In the genomic region with DNA sequence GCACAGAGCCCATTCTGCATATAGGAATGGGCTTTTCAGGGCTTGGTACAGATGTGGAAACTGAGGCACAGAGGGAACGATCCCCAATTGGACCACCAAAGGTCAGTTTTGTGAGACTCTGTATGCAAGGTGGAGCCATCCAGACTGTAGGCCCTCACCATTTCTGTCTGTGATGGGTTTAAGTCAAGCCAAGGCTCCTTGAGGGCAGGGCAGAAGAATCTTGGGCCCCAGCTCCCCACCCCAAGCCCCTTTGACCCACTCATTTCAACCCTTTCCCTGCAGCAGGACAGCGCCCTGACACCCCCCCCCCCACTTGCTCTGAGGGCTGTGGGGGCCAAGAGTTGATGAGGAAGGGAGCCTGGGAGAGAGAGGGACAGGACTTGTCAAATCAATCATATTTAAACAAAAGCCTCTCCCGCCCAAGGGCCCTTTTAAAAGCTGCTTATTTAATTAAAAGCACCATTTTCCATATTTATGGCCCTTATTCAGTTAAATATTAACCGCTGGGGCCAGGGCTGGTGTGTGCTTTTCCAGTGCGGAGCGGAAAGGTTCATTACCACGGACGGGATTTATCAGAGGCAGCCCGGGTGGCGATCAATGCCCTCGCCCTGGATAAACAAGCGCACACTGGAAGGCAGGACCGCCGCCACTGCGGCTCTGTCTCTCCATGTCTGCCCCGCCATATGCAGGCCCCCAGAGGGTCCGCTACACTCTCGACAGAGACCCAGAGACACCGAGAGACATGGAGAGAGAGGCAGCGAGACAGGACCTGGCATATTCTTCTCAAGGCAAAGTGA, we compare ENCODE assay signal across 18 mouse cellular contexts.
A peak's percentile ranks its signal among the peaks of the same experiment; 100 is the strongest.
DNase-seq lines count a peak whose midpoint lies in the region; ATAC-seq and TF ChIP-seq lines count a peak whose summit lies in the region.
"Had no signal": no experiment of that assay in that cellular context is flagged by ENCODE, and none has a peak within 500 bp of the region (broad histone marks: within the 10 kb centered on the region; RNA-seq: fewer than 3 reads in every experiment).

No protein-coding gene starts in this region.

- H3K4me3 ChIP-seq in midbrain, embryonic 12.5 days: no peak overlapping the region
- H3K4me3 ChIP-seq in midbrain, embryonic 10.5 days: no peak overlapping the region
- no peak overlapping the region for H3K4me3 ChIP-seq in hindbrain, embryonic 14.5 days (replicated peaks; ENCODE audit: low read length)
- H3K4me3 ChIP-seq in liver, embryonic 14.5 days (ENCODE audit: insufficient read depth in 1 of 2, low read depth in 2 of 2, low read length in 2 of 2): no peak overlapping the region
- no peak overlapping the region for H3K4me3 ChIP-seq in stomach, embryonic 15.5 days (replicated peaks)
- no peak overlapping the region for H3K4me3 ChIP-seq in limb, embryonic 10.5 days
- H3K4me3 ChIP-seq: embryonic facial prominence, embryonic 13.5 days; forebrain, embryonic 10.5 days; left cerebral cortex, adult 2 months had no signal

- DNase-seq in midbrain, embryonic 10.5 days (ENCODE audit: low spot score): no peak
- no peak for DNase-seq in hindbrain, embryonic 14.5 days (ENCODE audit: low spot score)
- DNase-seq in liver, embryonic 14.5 days (ENCODE audit: low read depth in 3 of 3, low spot score in 3 of 3): peak in 1 of 3 experiments; percentile 5
- DNase-seq in urinary bladder, postnatal 25 days (ENCODE audit: low spot score): no peak
- no peak for DNase-seq in frontal cortex, postnatal 14 days (ENCODE audit: low spot score in 2 of 2)
- no peak for DNase-seq in limb, embryonic 10.5 days (ENCODE audit: low spot score)
- DNase-seq: heart, adult 18-20 months; kidney, adult 18-20 months; lung, adult 2 months; right cerebral cortex, postnatal 14 days; thymus, postnatal 25 days had no signal

- H3K4me2 ChIP-seq in midbrain, embryonic 12.5 days (replicated peaks): no peak overlapping the region
- no peak overlapping the region for H3K4me2 ChIP-seq in hindbrain, embryonic 14.5 days (replicated peaks)
- 0 out of 2 replicates have a peak overlapping the region, but pooled peaks have one; percentile 12 for H3K4me2 ChIP-seq in liver, embryonic 14.5 days (ENCODE audit: low read depth)
- H3K4me2 ChIP-seq in stomach, embryonic 15.5 days: peak overlapping the region; percentile 19; the same call in 1 of the 2 replicates
- H3K4me2 ChIP-seq: embryonic facial prominence, embryonic 13.5 days had no signal

- TF ChIP-seq CTCF in liver, embryonic 14.5 days (IDR thresholded peaks at IDR 0.05; ENCODE audit: low read depth): no peak

- no peaks in the 10 kb centered on the region for H3K36me3 ChIP-seq in midbrain, embryonic 12.5 days
- no peaks in the 10 kb centered on the region for H3K36me3 ChIP-seq in midbrain, embryonic 10.5 days
- H3K36me3 ChIP-seq in hindbrain, embryonic 14.5 days (replicated peaks; ENCODE audit: control insufficient read depth, insufficient read depth): no peaks in the 10 kb centered on the region
- H3K36me3 ChIP-seq in liver, embryonic 14.5 days (replicated peaks; ENCODE audit: control insufficient read depth, insufficient read depth, low read depth): no peaks in the 10 kb centered on the region
- no peaks in the 10 kb centered on the region for H3K36me3 ChIP-seq in stomach, embryonic 15.5 days
- H3K36me3 ChIP-seq in limb, embryonic 10.5 days: no peaks in the 10 kb centered on the region
- H3K36me3 ChIP-seq: embryonic facial prominence, embryonic 13.5 days; forebrain, embryonic 10.5 days had no signal

- no peak for ATAC-seq in midbrain, embryonic 12.5 days (ENCODE audit: low FRiP score, low read depth)
- no peak for ATAC-seq in hindbrain, embryonic 14.5 days (ENCODE audit: low FRiP score)
- no peak for ATAC-seq in liver, embryonic 14.5 days (ENCODE audit: insufficient read depth)
- ATAC-seq in stomach, embryonic 15.5 days (ENCODE audit: insufficient read depth, low FRiP score, low read depth): peak; percentile 91
- ATAC-seq: activated CD4-positive, CD25-positive, alpha-beta regulatory T cell, adult 4 months; CD4-positive, CD25-positive, alpha-beta regulatory T cell, adult 4 months had no signal

- H3K9me3 ChIP-seq in midbrain, embryonic 12.5 days: no peaks in the 10 kb centered on the region
- no peaks in the 10 kb centered on the region for H3K9me3 ChIP-seq in midbrain, embryonic 10.5 days (replicated peaks)
- H3K9me3 ChIP-seq in hindbrain, embryonic 14.5 days (ENCODE audit: control insufficient read depth, low read length): no peaks in the 10 kb centered on the region
- H3K9me3 ChIP-seq in liver, embryonic 14.5 days (ENCODE audit: control insufficient read depth, low read length): no peaks in the 10 kb centered on the region
- no peaks in the 10 kb centered on the region for H3K9me3 ChIP-seq in stomach, embryonic 15.5 days
- no peaks in the 10 kb centered on the region for H3K9me3 ChIP-seq in limb, embryonic 10.5 days (replicated peaks)
- H3K9me3 ChIP-seq: embryonic facial prominence, embryonic 13.5 days; forebrain, embryonic 10.5 days had no signal

- no peak for TF ChIP-seq EP300 in liver, embryonic 14.5 days (IDR thresholded peaks at IDR 0.05; ENCODE audit: low read depth)

- H3K27me3 ChIP-seq in midbrain, embryonic 12.5 days: peaks cover 83% of the 10 kb centered on the region
- peaks cover 100% of the 10 kb centered on the region for H3K27me3 ChIP-seq in midbrain, embryonic 10.5 days (ENCODE audit: low read depth, poor library complexity, severe bottlenecking)
- no peaks in the 10 kb centered on the region for H3K27me3 ChIP-seq in hindbrain, embryonic 14.5 days (ENCODE audit: control insufficient read depth, insufficient read depth, low read length)
- H3K27me3 ChIP-seq in liver, embryonic 14.5 days (ENCODE audit: control insufficient read depth, insufficient read depth, low read length): no peaks in the 10 kb centered on the region
- H3K27me3 ChIP-seq in stomach, embryonic 15.5 days (replicated peaks): no peaks in the 10 kb centered on the region
- H3K27me3 ChIP-seq in limb, embryonic 10.5 days (ENCODE audit: low read depth, poor library complexity, severe bottlenecking): peaks cover 47% of the 10 kb centered on the region

- no peak overlapping the region for H3K9ac ChIP-seq in midbrain, embryonic 12.5 days (replicated peaks)
- H3K9ac ChIP-seq in hindbrain, embryonic 14.5 days: no peak overlapping the region
- no peak overlapping the region for H3K9ac ChIP-seq in liver, embryonic 14.5 days (replicated peaks)
- H3K9ac ChIP-seq in stomach, embryonic 15.5 days: no peak overlapping the region
- H3K9ac ChIP-seq: embryonic facial prominence, embryonic 13.5 days had no signal

- WGBS in midbrain, embryonic 12.5 days: 39% methylated on average over 20 of the region's 20 CpGs
- 64% methylated on average over 20 of the region's 20 CpGs for WGBS in midbrain, embryonic 10.5 days
- 23% methylated on average over 20 of the region's 20 CpGs for WGBS in hindbrain, embryonic 14.5 days
- 56% methylated on average over 20 of the region's 20 CpGs for WGBS in liver, embryonic 14.5 days (ENCODE audit: insufficient replicate concordance)
- WGBS in stomach, embryonic 15.5 days: 29% methylated on average over 20 of the region's 20 CpGs
- 59% methylated on average over 20 of the region's 20 CpGs for WGBS in limb, embryonic 10.5 days

- peak overlapping the region; percentile 63 for H3K27ac ChIP-seq in midbrain, embryonic 12.5 days (replicated peaks)
- H3K27ac ChIP-seq in midbrain, embryonic 10.5 days (replicated peaks): no peak overlapping the region
- peak overlapping the region; percentile 22 for H3K27ac ChIP-seq in hindbrain, embryonic 14.5 days
- H3K27ac ChIP-seq in liver, embryonic 14.5 days: no peak overlapping the region
- H3K27ac ChIP-seq in stomach, embryonic 15.5 days: peak overlapping the region; percentile 22; the same call in 1 of the 2 replicates
- no peak overlapping the region for H3K27ac ChIP-seq in limb, embryonic 10.5 days
- H3K27ac ChIP-seq: embryonic facial prominence, embryonic 13.5 days; forebrain, embryonic 10.5 days; left cerebral cortex, adult 2 months had no signal

- H3K4me1 ChIP-seq in midbrain, embryonic 12.5 days: peaks cover 43% of the 10 kb centered on the region
- H3K4me1 ChIP-seq in midbrain, embryonic 10.5 days: peaks cover 47% of the 10 kb centered on the region
- H3K4me1 ChIP-seq in hindbrain, embryonic 14.5 days (replicated peaks; ENCODE audit: control insufficient read depth, insufficient read depth, low read length): peaks cover 33% of the 10 kb centered on the region
- H3K4me1 ChIP-seq in liver, embryonic 14.5 days (replicated peaks; ENCODE audit: control insufficient read depth in 2 of 2, insufficient read depth in 2 of 2, low read length in 1 of 2): no peaks in the 10 kb centered on the region; a peak in 1 of 4 replicates
- 0 out of 2 replicates have a peak, but pooled peaks cover 2% of the 10 kb centered on the region for H3K4me1 ChIP-seq in stomach, embryonic 15.5 days
- H3K4me1 ChIP-seq in limb, embryonic 10.5 days: peaks cover 41% of the 10 kb centered on the region

Comparison
In these comparisons a context has a peak if more than half of its experiments do, and no peak if none do; other contexts are left out.
1. H3K27ac ChIP-seq: peak in midbrain, embryonic 12.5 days (single experiment), hindbrain, embryonic 14.5 days (single experiment) and stomach, embryonic 15.5 days (single experiment); none in midbrain, embryonic 10.5 days (single experiment), liver, embryonic 14.5 days (single experiment) and limb, embryonic 10.5 days (single experiment).
2. H3K4me2 ChIP-seq: peak in liver, embryonic 14.5 days (single experiment) and stomach, embryonic 15.5 days (single experiment); none in midbrain, embryonic 12.5 days (single experiment) and hindbrain, embryonic 14.5 days (single experiment).